Mouse (Mus musculus) olfactory bulb, adult 2 months (tissue): ENCODE data around the gene Sh3yl1. TPM values are rescaled to one million over a fixed set of nuclear protein-coding genes. Genes with fewer than 3 reads are reported as not detected.
A peak's percentile ranks its signal among the peaks of the same experiment; 100 is the strongest.

Experiments used
- H3K27ac ChIP-seq: fragments of 200-500 bp; 2 replicates; pipeline ENCODE4 v1.5.1; 2012; ENCODE audit warnings: low read depth, low read length; ENCODE audit not compliant: insufficient read depth
- H3K4me1 ChIP-seq: fragments of 200-500 bp; 2 replicates; pipeline ENCODE4 v1.6.1; 2012; ENCODE audit warnings: low read length; ENCODE audit not compliant: control insufficient read depth, insufficient read depth
- H3K4me3 ChIP-seq: fragments of 200-500 bp; 2 replicates; pipeline ENCODE4 v1.5.1; 2012; ENCODE audit warnings: mild to moderate bottlenecking, low read depth, low read length, moderate library complexity; ENCODE audit not compliant: insufficient read depth
- CTCF ChIP-seq: fragments of 200-500 bp; IDR thresholded peaks from 2 replicates; pipeline ENCODE4 v1.5.1; 2012; ENCODE audit warnings: low read depth, mild to moderate bottlenecking, low read length, moderate library complexity; ENCODE audit not compliant: insufficient read depth
- POLR2A ChIP-seq: fragments of 200-500 bp; IDR thresholded peaks from 2 replicates; pipeline ENCODE4 v1.6.1; 2012; ENCODE audit warnings: mild to moderate bottlenecking, low read depth, low read length, moderate library complexity; ENCODE audit not compliant: insufficient read depth
- WGBS: fragments of 180-500 bp; shearing (Covaris S2); methylation state at CpG from one replicate; pipeline ENCODE4 v1.1.7; 2018; 5-methylcytosine and 5-hydroxymethylcytosine counted together
- polyA plus RNA-seq: library from polyadenylated mRNA; stranded (reverse); fragments of >200 nt; gene quantifications from 2 replicates; pipeline ENCODE4 v1.2.4, GENCODE M21; 2012; ENCODE audit warnings: low replicate concordance; ENCODE audit not compliant: missing spikeins, insufficient read depth, insufficient read length

Gene Sh3yl1
- polyA plus RNA-seq, 1 experiment = not detected

- no peak for TF ChIP-seq CTCF
- TF ChIP-seq POLR2A = no peak
- H3K27ac ChIP-seq = no peak overlapping the region
- WGBS = 87% methylated on average over 4 of the region's 4 CpGs
- no peak overlapping the region for H3K4me3 ChIP-seq
- H3K4me1 ChIP-seq = peaks cover 8% of the 10 kb centered on the region
These were observed 23.5 kb upstream of the Sh3yl1 start for GRCm38 (mm10) chr12:30888003-30888402.

GRCm38 (mm10) chr12:30890067-30890466, 21.4 kb upstream of the Sh3yl1 start:
- H3K4me3 ChIP-seq = no peak overlapping the region
- H3K4me1 ChIP-seq = no peaks in the 10 kb centered on the region
- TF ChIP-seq POLR2A (no peak), CTCF (no peak)
- no peak overlapping the region for H3K27ac ChIP-seq
- WGBS = 41% methylated on average over 5 of the region's 5 CpGs

DNA sequence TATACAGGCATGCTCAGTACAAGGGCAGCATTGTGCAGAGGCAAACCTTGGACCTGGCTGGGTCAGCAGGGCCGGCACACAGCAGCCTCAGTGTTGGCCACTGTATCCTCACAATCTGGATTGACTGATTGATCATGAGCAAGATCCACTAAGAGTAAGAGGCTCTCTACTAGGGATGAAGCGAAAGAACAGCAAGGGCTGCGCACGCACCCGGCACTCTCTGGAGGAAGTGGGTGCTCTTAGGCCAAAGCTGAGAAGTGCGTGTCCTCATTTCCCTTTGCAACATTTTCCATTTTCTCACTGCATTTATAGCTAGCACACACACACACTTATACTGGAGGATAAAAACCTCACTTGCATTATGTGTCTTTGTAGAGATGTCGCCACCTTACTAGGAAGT, 20.0 kb upstream of the Sh3yl1 start:
- Histone ChIP-seq H3K4me1 (no peaks in the 10 kb centered on the region), H3K4me3 (no peak overlapping the region), H3K27ac (no peak overlapping the region)
- 82% methylated on average over 7 of the region's 7 CpGs for WGBS
- TF ChIP-seq POLR2A = no peak
- TF ChIP-seq CTCF = no peak

GRCm38 (mm10) chr12:30897039-30897438, 14.4 kb upstream of the Sh3yl1 start:
- H3K27ac ChIP-seq = no peak overlapping the region
- H3K4me3 ChIP-seq = no peak overlapping the region
- TF ChIP-seq CTCF (no peak), POLR2A (no peak)
- 97% methylated on average over 4 of the region's 4 CpGs for WGBS
- no peaks in the 10 kb centered on the region for H3K4me1 ChIP-seq

DNA sequence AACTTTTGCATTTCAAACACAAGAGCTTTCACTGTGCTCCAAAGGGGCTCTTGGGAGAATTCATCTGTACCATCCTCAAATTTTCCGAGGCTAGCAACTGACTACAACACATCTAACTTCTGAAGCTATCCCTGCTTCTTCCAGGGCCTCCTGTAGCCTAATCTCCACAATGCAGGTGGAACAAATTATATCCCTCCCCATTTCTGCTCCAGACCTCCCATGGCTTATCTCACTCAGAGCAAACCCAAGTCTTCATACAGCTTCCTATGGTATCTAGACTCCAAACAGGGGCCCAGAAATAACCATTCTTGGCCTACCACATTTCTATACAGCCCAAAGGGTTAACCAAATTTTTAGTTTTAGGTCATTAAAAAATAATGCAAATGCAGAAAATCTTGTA, 2.8 kb upstream of the Sh3yl1 start:
- no peak overlapping the region for H3K27ac ChIP-seq
- H3K4me3 ChIP-seq = no peak overlapping the region
- H3K4me1 ChIP-seq = peaks cover 8% of the 10 kb centered on the region; the same call in 1 of the 2 replicates
- TF ChIP-seq POLR2A = no peak
- no peak for TF ChIP-seq CTCF
- WGBS = 82% methylated on average over 1 of the region's 1 CpGs

- no peak overlapping the region for H3K4me3 ChIP-seq
- WGBS = 95% methylated on average over 2 of the region's 2 CpGs
- H3K27ac ChIP-seq = no peak overlapping the region
- peaks cover 8% of the 10 kb centered on the region; the same call in 1 of the 2 replicates for H3K4me1 ChIP-seq
- TF ChIP-seq POLR2A = no peak
- no peak for TF ChIP-seq CTCF
These were observed 1.6 kb upstream of the Sh3yl1 start for GRCm38 (mm10) chr12:30909881-30910280.

DNA sequence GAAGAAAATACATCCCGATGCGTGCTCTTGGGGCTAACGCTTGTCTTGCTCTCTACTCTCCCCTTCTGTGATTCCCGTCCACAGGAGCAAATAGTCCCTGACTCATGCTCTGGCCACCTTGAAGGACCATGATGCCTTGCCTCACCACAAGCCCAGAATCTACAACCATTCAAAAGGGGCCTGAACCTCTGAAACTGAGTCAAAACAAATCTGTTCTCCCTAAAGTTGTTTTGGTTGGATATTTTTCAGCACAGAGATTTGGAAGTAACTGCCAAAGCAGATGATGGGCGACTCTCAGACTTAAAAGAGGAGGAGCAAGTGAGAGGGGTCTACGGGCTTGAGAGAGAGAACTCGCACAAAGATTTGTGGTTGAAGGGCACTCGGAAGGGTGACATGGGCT, 608 bp upstream of the Sh3yl1 start:
- Histone ChIP-seq H3K4me1 (peaks cover 8% of the 10 kb centered on the region; the same call in 1 of the 2 replicates), H3K4me3 (peak overlapping the region; percentile 90), H3K27ac (no peak overlapping the region)
- WGBS = 16% methylated on average over 8 of the region's 8 CpGs
- no peak for TF ChIP-seq CTCF
- TF ChIP-seq POLR2A = no peak

- under 1% methylated on average over 19 of the region's 19 CpGs for WGBS
- H3K4me1 ChIP-seq = peaks cover 6% of the 10 kb centered on the region; the same call in 1 of the 2 replicates
- TF ChIP-seq CTCF = no peak
- no peak for TF ChIP-seq POLR2A
- H3K4me3 ChIP-seq = peak overlapping the region; percentile 90
- no peak overlapping the region for H3K27ac ChIP-seq
These were observed 547 bp downstream of the Sh3yl1 start for GRCm38 (mm10) chr12:30912048-30912381.

- no peak for TF ChIP-seq POLR2A
- no peak for TF ChIP-seq CTCF
- no peak overlapping the region for H3K4me3 ChIP-seq
- WGBS = 60% methylated on average over 3 of the region's 3 CpGs
- H3K27ac ChIP-seq = no peak overlapping the region
- peaks cover 6% of the 10 kb centered on the region; the same call in 1 of the 2 replicates for H3K4me1 ChIP-seq
These were observed 1.4 kb downstream of the Sh3yl1 start for GRCm38 (mm10) chr12:30912840-30913239.

DNA sequence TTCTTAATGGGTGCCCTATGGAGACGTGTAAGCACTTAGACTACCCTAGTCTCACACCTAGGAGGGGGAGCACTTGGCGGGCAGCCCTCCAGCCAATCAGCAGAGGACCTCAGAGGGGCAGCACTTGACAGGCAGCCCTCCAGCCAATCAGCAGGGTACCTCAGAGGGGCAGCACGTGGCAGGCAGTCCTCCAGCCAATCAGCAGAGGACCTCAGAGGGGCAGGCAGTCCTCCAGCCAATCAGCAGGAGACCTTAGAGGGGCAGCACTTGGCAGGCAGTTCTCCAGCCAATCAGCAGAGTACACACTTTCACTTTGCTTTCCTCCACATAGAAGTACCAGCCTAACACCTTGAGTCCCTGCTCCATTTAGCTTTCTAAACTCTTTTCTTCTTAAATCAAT, 10.9 kb downstream of the Sh3yl1 start:
- 89% methylated on average over 3 of the region's 3 CpGs for WGBS
- no peak overlapping the region for H3K4me3 ChIP-seq
- H3K4me1 ChIP-seq = no peaks in the 10 kb centered on the region
- no peak overlapping the region for H3K27ac ChIP-seq
- TF ChIP-seq CTCF (no peak), POLR2A (no peak)
